Mouse (Mus musculus) midbrain, embryonic 13.5 days (tissue): ENCODE results near the gene Timp4. TPM values are rescaled to one million over a fixed set of nuclear protein-coding genes. Genes with fewer than 3 reads are reported as not detected.
A peak's percentile ranks its signal among the peaks of the same experiment; 100 is the strongest.

ENCODE experiments used
- ATAC-seq: fragments of 200-750 bp; cut with Nextera tagmentation; 2 replicates; pipeline ENCODE4 v1.8.0; 2017; ENCODE audit warnings: mild to moderate bottlenecking, moderate TSS enrichment, moderate library complexity
- H3K27ac ChIP-seq: fragments of 300-500 bp; sonication (generic); 2 replicates; pipeline ENCODE4 v1.5.1; 2015; ENCODE audit warnings: inconsistent platforms, mild to moderate bottlenecking, moderate library complexity
- H3K27me3 ChIP-seq: fragments of 300-500 bp; sonication (generic); 2 replicates; pipeline ENCODE4 v1.6.1; 2015; ENCODE audit warnings: mild to moderate bottlenecking, inconsistent platforms
- H3K36me3 ChIP-seq: fragments of 300-500 bp; sonication (generic); 2 replicates; pipeline ENCODE4 v1.6.1; 2015; ENCODE audit warnings: mild to moderate bottlenecking, inconsistent platforms
- H3K4me1 ChIP-seq: fragments of 300-500 bp; sonication (generic); replicated peaks from 2 replicates; pipeline ENCODE4 v1.6.1; 2015; ENCODE audit warnings: inconsistent platforms
- H3K4me2 ChIP-seq: fragments of 300-500 bp; sonication (generic); replicated peaks from 2 replicates; pipeline ENCODE4 v1.6.1; 2015; ENCODE audit warnings: moderate library complexity, mild to moderate bottlenecking, inconsistent platforms
- H3K4me3 ChIP-seq: fragments of 300-500 bp; sonication (generic); replicated peaks from 2 replicates; pipeline ENCODE4 v1.5.1; 2015; ENCODE audit warnings: mild to moderate bottlenecking, inconsistent platforms
- H3K9ac ChIP-seq: fragments of 300-500 bp; sonication (generic); replicated peaks from 2 replicates; pipeline ENCODE4 v1.6.1; 2015; ENCODE audit warnings: mild to moderate bottlenecking, inconsistent platforms
- H3K9me3 ChIP-seq: fragments of 300-500 bp; sonication (generic); 2 replicates; pipeline ENCODE4 v1.6.1; 2016; ENCODE audit warnings: mild to moderate bottlenecking, inconsistent platforms
- WGBS: fragments of 180-500 bp; shearing (Covaris S2); methylation state at CpG from one replicate; pipeline ENCODE4 v1.1.7; 2015; 5-methylcytosine and 5-hydroxymethylcytosine counted together
- polyA plus RNA-seq: library from polyadenylated mRNA; unstranded; fragments of >200 nt; fragmentation: Nextera tagmentation; extraction: Ambion mirVana; gene quantifications from 2 replicates; pipeline ENCODE4 v1.2.1, GENCODE M21; 2015

The Timp4 gene
- 2.9 and 3.3 TPM in 2 replicates for polyA plus RNA-seq

DNA sequence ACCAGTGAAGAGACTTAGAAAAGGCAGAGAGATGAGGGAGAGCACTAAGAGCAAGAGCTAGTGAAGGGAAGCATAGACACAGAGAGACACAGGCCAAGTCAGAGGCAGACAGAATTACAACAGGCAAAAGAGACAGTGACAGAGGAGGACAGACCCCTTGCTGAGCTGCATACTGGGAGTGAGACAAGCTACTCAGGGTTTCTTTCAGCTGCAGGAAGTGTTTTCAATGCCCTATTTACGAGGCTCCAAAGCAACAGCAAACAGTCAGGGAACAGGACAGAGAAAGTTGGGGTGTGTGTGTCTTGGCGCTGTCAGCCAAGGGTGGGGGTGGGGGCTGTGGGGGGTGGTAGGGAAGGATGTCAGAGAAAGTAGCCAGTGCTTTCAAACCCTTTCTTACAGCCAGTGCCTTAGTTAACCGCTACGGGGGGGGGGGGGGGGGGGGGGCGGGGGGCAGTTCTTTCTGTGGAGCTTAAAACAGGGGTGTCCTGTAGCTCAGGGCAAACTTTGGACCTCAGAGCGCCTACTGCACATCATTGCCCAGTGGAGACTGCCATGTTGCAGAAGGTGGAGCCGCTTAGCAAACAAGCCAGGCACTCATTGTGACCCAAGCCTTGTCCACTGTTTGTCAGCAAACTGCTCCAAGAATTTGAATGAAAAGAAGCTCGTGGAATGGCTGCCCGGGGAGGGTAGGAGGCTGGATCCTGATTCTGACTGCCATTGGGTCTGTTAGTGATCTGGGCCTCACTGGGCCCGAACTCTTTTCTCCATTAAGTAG, at the start of gene Timp4:
Gene Timp4, minus strand, starts transcription at position 107 of the 775 bp plus-strand sequence.
- Histone ChIP-seq H3K4me2 (peak within 1 kb of the TSS; percentile 36), H3K27ac (peak within 1 kb of the TSS; percentile 46; the same call in 1 of the 2 replicates), H3K4me1 (peaks cover 10% of the 10 kb centered on the region), H3K27me3 (0 out of 2 replicates have a peak, but pooled peaks cover 21% of the 10 kb centered on the region), H3K4me3 (no peak within 1 kb of the TSS), H3K9me3 (no peaks in the 10 kb centered on the region), H3K36me3 (0 out of 2 replicates have a peak, but pooled peaks cover 3% of the 10 kb centered on the region), H3K9ac (0 out of 2 replicates have a peak within 1 kb of the TSS, but pooled peaks have one; percentile 16)
- ATAC-seq: no peak
- 11% methylated on average over 7 of the region's 10 CpGs for WGBS

DNA sequence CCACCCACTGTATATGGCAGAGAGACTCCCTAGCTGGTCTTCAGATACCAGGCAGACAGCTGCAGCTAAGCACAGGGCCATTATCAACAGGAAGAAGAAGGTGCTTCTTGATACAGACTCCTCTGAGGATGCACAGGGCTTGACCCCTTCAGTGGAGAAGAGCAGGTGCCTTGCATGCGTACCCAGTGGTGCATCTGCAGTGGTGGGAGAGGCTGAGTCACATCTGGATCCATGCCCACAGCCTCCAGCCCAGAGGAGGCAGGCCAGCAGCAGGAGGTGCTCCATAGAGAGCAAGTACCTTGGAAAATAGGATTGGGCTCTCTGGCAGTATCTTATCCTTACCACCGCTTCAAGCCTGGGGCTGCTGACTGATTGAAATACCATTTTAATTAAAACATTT, 41.9 kb upstream of the Timp4 start:
- Histone ChIP-seq H3K27me3 (no peaks in the 10 kb centered on the region), H3K4me2 (no peak overlapping the region), H3K4me1 (no peaks in the 10 kb centered on the region), H3K36me3 (no peaks in the 10 kb centered on the region), H3K9me3 (no peaks in the 10 kb centered on the region), H3K27ac (no peak overlapping the region), H3K9ac (no peak overlapping the region), H3K4me3 (no peak overlapping the region)
- ATAC-seq: no peak
- 76% methylated on average over 2 of the region's 2 CpGs for WGBS

DNA sequence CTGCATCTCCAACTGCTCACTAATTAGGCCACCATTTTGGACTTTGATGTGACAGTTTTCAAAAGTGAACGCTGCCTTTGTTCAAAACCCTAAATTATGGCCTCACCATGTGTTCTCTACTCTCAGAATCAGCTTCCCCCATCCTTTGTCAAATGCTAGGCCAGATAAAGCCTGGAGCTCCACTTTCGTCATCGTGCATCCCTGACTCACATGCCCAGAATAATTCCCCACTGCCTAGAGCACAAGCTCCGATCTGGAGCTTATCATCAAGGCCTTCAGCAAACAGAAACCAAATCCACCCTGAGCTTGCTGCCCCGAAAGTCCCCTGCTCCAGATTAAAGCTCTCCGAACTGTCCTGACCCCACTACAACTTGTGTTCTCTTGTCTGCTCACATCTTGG, 40.6 kb upstream of the Timp4 start:
- Histone ChIP-seq H3K27me3 (no peaks in the 10 kb centered on the region), H3K9me3 (no peaks in the 10 kb centered on the region), H3K4me3 (no peak overlapping the region), H3K27ac (no peak overlapping the region), H3K9ac (no peak overlapping the region), H3K4me1 (no peaks in the 10 kb centered on the region), H3K4me2 (no peak overlapping the region), H3K36me3 (no peaks in the 10 kb centered on the region)
- 78% methylated on average over 6 of the region's 6 CpGs for WGBS
- no peak for ATAC-seq

DNA sequence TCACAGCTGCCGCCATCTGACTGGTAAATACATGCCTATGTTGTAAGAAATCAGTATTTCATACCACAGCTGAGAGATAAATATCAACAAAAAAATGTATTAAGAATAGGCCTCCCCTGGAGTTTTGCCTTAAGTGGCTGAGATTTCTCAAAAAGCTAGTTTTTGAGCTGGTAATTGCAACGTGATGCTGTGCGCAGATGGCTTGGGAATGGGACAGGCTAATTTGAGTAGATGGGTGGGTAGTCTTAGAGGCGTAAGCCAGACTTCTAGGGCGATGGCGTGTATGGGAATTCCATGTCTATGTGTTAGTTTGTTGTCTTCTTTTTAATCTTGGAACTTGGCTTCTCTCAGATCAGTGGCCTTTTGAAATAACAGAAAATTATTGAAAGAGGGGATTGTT, 39.8 kb upstream of the Timp4 start:
- ATAC-seq: no peak
- WGBS: 93% methylated on average over 6 of the region's 6 CpGs

DNA sequence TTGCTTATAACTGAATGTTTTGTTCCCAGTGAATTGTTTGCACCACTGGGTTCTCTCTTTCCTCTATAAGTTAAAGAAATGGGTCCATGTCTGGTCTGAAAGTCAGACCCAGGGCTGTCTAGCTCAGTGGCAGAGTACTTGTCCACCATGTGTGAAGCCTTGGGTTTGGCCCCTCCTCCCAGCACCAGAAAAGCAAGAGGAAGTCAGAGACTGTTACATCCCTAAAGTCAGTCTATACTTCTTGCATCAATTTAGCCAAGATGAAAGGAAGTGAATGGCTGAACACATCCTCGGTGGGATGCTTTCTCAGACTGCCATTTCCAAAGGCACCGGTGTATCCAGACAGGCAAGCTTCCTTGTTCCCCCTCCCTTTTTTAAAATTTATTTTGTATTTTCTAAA, 39.1 kb upstream of the Timp4 start:
- H3K36me3 ChIP-seq: no peaks in the 10 kb centered on the region

More for the DNA sequence above, 39.8 kb upstream of the Timp4 start:
- Histone ChIP-seq H3K4me3 (no peak overlapping the region), H3K4me1 (no peaks in the 10 kb centered on the region), H3K27me3 (no peaks in the 10 kb centered on the region), H3K27ac (no peak overlapping the region), H3K9me3 (no peaks in the 10 kb centered on the region), H3K4me2 (no peak overlapping the region), H3K36me3 (no peaks in the 10 kb centered on the region), H3K9ac (no peak overlapping the region)

DNA sequence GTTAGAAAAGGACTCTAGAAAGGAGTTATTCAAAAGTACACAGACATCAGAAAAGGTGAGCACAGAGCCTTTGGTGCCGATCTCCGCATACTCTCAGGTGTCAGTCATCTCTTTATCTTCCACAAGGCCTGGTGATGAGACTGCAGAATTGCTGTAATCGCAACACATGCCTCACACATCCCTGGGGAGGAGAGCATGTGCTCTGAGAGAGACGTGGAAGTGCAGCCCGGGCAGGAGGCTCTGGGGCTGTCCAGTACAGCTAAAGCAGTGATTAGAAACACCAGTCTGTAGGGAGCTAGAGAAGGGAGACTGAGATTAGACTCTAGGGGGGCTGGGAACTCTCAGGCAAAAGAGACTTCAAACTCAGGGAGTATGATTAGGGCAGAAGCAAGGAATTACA, 38.6 kb upstream of the Timp4 start:
- WGBS: 60% methylated on average over 5 of the region's 5 CpGs
- Histone ChIP-seq H3K4me1 (no peaks in the 10 kb centered on the region), H3K27me3 (no peaks in the 10 kb centered on the region), H3K36me3 (no peaks in the 10 kb centered on the region), H3K4me2 (no peak overlapping the region), H3K9ac (no peak overlapping the region), H3K4me3 (no peak overlapping the region), H3K9me3 (no peaks in the 10 kb centered on the region), H3K27ac (no peak overlapping the region)
- no peak for ATAC-seq

More for the DNA sequence above, 39.1 kb upstream of the Timp4 start:
- Histone ChIP-seq H3K27me3 (no peaks in the 10 kb centered on the region), H3K9me3 (no peaks in the 10 kb centered on the region), H3K9ac (no peak overlapping the region), H3K4me3 (no peak overlapping the region), H3K27ac (no peak overlapping the region), H3K4me2 (no peak overlapping the region), H3K4me1 (no peaks in the 10 kb centered on the region)
- whole genome bisulfite sequencing: 77% methylated on average over 2 of the region's 2 CpGs
- ATAC-seq: no peak

DNA sequence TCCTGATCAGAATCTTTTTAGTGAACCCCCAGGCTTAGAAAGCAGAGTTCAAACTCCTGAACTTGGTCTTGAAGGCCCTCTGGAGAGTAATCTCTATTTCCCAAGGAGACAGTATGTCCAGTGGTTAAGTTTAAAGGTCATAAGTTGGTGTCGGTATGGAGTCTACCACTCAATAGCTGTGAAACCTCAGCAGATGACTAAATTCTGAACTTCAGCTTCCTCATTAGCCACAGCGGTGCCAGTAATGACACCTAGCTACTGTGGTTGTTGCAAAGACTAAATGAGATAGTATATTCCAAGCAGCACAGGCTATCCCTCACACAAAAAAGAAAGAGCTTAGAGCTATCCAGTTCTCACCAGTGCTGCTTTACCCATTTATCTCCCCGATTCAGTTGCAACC, 36.2 kb upstream of the Timp4 start:
- no peaks in the 10 kb centered on the region for H3K27me3 ChIP-seq
- H3K27ac ChIP-seq: no peak overlapping the region
- ATAC-seq: no peak
- H3K36me3 ChIP-seq: no peaks in the 10 kb centered on the region
- H3K4me3 ChIP-seq: no peak overlapping the region
- no peak overlapping the region for H3K4me2 ChIP-seq
- no peak overlapping the region for H3K9ac ChIP-seq
- H3K9me3 ChIP-seq: no peaks in the 10 kb centered on the region
- H3K4me1 ChIP-seq: no peaks in the 10 kb centered on the region
- 94% methylated on average over 3 of the region's 3 CpGs for WGBS

DNA sequence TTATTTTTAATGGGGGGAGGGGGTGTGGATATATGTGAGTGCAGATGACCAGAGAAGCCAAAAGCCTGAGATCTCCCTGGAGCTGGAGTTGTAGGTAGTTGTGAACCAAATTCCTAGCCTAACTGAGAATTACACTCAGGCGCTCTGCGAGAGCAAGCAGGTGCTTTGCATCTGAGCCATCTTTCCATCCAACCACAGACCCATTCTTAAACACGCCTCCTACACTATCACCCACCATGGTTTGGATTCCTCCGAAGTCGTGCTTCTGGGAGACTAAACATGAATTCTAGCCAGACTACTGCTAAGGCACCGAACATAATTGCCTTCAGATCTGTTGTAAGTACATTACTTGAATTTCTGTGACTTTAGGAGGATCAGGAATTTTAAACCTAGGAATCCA, 34.4 kb upstream of the Timp4 start:
- no peak overlapping the region for H3K9ac ChIP-seq
- no peak overlapping the region for H3K4me2 ChIP-seq
- no peak for ATAC-seq
- H3K4me3 ChIP-seq: no peak overlapping the region
- no peaks in the 10 kb centered on the region for H3K9me3 ChIP-seq
- no peaks in the 10 kb centered on the region for H3K27me3 ChIP-seq
- no peaks in the 10 kb centered on the region for H3K36me3 ChIP-seq
- WGBS: 90% methylated on average over 6 of the region's 6 CpGs
- no peak overlapping the region for H3K27ac ChIP-seq
- no peaks in the 10 kb centered on the region for H3K4me1 ChIP-seq

DNA sequence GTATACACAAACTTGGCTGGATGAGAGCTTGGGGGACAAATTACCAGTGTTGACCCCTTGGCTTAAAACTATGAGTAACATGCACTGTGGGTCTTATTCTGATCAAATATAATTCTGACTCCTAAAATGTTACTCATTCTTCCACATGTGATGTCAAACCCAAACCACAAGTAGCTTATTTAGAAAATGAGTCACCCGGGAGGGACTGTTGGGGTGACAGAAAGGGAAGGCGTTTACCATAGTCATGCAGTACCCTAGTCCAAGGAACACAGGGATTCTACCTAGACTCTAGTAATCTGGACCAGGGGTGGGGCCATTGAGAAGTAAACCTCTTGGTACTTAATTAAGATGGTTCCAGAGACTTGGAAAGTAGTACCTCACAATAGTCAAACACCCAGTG, 32.1 kb upstream of the Timp4 start:
- Histone ChIP-seq H3K36me3 (no peaks in the 10 kb centered on the region), H3K9ac (no peak overlapping the region), H3K27ac (no peak overlapping the region), H3K4me1 (no peaks in the 10 kb centered on the region), H3K4me3 (no peak overlapping the region), H3K4me2 (no peak overlapping the region), H3K27me3 (no peaks in the 10 kb centered on the region), H3K9me3 (no peaks in the 10 kb centered on the region)
- WGBS: 93% methylated on average over 2 of the region's 2 CpGs
- no peak for ATAC-seq

DNA sequence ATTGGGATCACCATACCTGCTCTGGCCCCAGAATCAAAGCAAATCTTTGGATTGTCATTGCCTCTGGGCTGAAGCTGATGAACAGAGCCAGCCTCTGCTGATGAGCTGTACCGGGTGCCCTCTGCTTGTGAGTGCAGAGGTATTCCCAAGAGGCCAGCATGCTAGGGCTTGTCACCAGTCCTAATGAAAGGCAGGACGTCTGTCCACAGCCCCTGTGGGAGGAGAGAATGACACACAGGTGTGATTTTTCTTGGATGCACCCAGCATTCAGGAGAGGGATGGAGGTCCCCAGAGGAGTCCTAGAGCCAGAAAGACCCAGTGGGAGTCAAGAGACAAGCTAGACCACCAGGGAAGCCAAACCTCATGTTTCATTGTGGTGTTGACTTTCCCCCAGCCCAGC, 27.6 kb upstream of the Timp4 start:
- Histone ChIP-seq H3K27ac (no peak overlapping the region), H3K4me1 (no peaks in the 10 kb centered on the region), H3K4me2 (no peak overlapping the region), H3K4me3 (no peak overlapping the region), H3K9ac (no peak overlapping the region), H3K9me3 (no peaks in the 10 kb centered on the region), H3K27me3 (no peaks in the 10 kb centered on the region), H3K36me3 (no peaks in the 10 kb centered on the region)
- WGBS: 80% methylated on average over 2 of the region's 2 CpGs
- no peak for ATAC-seq

DNA sequence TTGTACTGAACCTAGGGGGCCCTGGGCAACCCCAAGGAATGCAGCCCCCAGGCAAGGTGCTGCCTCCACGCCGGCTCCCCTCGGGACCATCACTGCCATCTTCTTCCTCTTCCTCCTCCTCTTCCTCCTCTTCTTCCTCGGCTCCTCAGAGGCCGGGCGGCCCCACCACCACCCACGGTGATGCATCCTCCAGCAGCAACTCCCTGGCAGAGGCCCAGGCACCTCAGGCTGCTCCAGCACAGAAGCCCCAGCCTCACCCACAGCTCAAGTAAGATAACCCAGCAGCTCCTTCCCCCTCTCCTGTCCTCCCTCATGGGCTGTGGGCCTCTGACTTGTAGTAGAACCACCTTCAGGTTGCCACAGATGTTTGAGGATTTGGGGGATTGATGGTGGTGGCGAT, 26.1 kb upstream of the Timp4 start:
- ATAC-seq: no peak
- H3K27ac ChIP-seq: no peak overlapping the region
- no peak overlapping the region for H3K9ac ChIP-seq
- H3K9me3 ChIP-seq: no peaks in the 10 kb centered on the region
- no peak overlapping the region for H3K4me2 ChIP-seq
- H3K4me1 ChIP-seq: no peaks in the 10 kb centered on the region
- 84% methylated on average over 8 of the region's 8 CpGs for WGBS
- H3K36me3 ChIP-seq: no peaks in the 10 kb centered on the region
- no peak overlapping the region for H3K4me3 ChIP-seq
- no peaks in the 10 kb centered on the region for H3K27me3 ChIP-seq

DNA sequence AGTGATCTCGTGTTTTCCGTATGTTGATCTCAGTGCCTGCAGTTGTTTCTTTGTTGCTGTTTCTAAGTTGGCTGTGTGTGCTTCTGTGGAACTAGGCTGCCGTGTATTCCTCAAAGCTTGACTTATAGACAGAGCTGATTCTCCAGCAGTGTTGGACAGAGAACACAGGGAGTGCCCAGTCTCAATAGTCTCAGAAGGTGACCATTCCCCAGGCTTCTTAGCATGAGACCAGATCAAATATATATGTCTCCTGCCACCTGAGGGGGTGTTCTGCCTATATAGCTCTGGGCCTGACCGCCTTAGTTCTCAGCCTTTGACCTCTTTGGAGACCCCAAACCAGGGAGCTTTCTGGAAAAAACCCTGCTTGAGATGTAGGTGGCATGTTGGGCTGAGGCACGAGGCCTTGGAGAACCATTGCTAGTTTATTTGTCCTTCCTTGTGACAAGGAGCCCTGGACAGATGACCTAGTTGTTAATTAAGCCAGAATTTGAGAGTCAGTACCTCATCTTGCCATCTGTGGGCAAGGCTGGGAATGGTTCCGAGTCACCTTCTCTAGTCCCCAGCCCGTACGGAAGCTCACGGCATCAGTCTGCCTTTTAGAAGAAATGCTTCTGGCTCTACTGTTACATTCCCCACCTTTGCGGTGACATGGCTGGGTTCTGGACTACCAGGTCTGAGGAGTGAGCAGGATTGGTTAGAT, 23.3 kb upstream of the Timp4 start:
- Histone ChIP-seq H3K4me3 (no peak overlapping the region), H3K9ac (no peak overlapping the region), H3K9me3 (no peaks in the 10 kb centered on the region), H3K27ac (no peak overlapping the region), H3K4me1 (0 out of 2 replicates have a peak, but pooled peaks cover 4% of the 10 kb centered on the region), H3K36me3 (no peaks in the 10 kb centered on the region), H3K4me2 (no peak overlapping the region), H3K27me3 (no peaks in the 10 kb centered on the region)
- 92% methylated on average over 10 of the region's 10 CpGs for WGBS
- no peak for ATAC-seq
